Mouse (Mus musculus): ENCODE measurements around the gene Ptprcap.
A peak's percentile ranks its signal among the peaks of the same experiment; 100 is the strongest.
"Not testable (repeated sequence)": the region's sequence is repeated elsewhere in the genome, so short reads cannot be mapped to it uniquely, and the experiment has no call there.

Ptprcap gene

DNA sequence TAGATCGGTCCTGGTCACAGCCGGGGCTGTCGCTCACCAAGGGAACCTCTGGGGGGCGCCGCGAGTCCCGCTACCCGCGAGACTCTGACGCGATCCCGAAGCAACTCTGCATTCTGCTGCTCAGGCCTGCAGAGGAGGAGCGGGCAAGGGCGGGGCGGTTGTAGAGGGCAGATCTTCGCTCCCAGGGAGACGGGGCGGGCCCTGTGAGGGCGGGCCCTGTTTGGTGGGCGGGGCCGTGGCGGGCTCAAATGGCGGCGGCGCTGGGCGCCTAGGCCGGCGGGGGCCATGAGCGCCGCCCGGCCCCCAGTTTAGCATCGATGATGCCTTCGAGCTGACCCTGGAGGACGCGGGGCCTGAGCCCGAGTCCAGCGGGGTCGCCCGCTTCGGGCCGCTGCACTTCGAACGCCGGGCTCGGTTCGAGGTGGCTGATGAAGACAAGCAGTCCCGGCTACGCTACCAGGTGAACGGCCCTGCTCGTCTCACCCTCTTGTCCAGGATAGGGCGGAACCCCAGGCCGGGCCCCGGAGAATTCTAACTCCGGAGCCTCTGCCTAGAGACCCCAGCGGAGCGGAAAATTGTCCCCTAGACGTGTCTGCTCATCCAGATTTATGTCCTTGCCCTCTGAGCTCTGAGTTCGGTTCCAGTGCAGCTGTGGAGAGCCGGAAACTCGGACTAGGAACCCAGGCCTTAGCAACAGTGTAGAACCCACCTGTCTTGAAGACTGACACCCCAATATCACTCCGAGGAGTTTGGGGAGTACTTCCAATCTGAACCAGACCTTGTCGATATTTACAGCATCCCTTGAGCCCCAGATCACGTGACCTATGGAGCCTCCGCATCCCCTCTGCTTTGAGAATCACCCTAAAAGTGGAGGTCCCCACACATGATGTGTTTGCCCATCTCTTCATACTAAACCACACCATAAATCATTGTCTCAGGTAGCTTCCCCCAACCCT lies 27.4 kb upstream of the Ptprcap start, which contains the start of gene Aip:
TSS of gene Aip (minus strand) at position 118 of the 956 bp plus-strand sequence.
- peak; percentile 99 for DNase-seq (ENCODE audit: low spot score)

GRCm38 (mm10) chr19:4126759-4127495 lies 26.5 kb upstream of the Ptprcap start:
- peak; percentile 33 for DNase-seq (ENCODE audit: low spot score)

- DNase-seq (ENCODE audit: low spot score): no peak
These were observed 23.9 kb upstream of the Ptprcap start for GRCm38 (mm10) chr19:4129462-4129861.

DNA sequence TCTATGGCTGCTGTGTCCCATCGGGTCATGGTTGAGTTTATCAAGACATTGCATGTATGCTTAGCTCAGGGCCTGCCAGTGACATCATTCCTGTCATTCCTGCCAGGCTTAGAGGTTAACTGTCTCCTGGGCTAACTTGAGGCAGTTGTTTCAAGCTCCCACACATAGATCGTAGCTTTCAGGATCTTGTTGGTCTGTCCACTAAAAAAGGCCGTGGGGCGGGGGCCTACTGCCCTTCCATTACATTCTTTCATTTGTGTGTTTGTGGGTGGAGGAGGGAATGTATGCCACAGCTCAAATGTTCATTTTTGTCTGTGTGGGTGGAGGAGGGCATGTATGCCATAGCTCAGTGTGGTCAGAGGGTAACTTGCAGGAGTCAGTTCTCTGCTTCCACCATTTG lies 23.3 kb upstream of the Ptprcap start:
- DNase-seq (ENCODE audit: low spot score): no peak

DNA sequence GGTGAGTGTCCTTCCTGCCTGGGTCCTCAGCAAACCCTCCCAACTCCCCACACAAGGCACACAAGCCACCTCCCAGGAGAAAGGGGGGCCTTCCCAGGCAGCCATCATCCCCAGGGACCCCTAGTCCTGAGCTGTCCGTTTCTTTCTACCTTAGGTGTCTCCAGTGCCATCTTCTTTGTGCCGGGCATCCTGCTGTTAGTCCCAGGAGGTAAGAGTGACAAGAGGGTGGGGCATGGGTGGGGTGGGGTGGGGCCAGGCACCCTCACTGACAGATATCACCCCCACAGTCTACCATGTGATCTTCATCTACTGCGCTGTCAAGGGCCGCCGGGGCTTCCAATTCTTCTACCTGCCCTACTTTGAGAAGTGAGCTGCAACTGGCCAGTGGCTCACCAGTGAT lies 22.3 kb upstream of the Ptprcap start:
- no peak for DNase-seq (ENCODE audit: low spot score)

DNA sequence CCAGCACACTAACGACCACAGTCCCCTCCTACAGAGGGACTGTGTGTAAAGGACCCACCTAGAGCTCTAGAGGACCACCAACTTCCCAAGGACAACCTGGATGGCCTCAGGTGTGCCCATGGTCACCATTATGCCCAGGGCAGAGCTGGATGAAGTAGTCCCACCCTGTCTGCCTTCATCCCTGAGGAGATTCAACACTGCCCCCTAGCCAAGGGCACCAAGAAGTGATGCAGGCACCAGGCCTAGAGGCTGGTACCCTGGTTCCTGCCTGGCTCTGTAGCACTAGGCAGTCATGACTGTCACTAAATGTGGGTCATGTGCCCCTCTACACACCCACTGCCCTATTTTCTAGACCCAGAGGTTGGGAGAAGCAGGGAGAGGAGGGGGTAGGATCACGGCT lies 21.6 kb upstream of the Ptprcap start:
- DNase-seq (ENCODE audit: low spot score): no peak

- no peak for DNase-seq (ENCODE audit: low spot score)
These were observed 19.1 kb upstream of the Ptprcap start for GRCm38 (mm10) chr19:4134354-4134753.

DNA sequence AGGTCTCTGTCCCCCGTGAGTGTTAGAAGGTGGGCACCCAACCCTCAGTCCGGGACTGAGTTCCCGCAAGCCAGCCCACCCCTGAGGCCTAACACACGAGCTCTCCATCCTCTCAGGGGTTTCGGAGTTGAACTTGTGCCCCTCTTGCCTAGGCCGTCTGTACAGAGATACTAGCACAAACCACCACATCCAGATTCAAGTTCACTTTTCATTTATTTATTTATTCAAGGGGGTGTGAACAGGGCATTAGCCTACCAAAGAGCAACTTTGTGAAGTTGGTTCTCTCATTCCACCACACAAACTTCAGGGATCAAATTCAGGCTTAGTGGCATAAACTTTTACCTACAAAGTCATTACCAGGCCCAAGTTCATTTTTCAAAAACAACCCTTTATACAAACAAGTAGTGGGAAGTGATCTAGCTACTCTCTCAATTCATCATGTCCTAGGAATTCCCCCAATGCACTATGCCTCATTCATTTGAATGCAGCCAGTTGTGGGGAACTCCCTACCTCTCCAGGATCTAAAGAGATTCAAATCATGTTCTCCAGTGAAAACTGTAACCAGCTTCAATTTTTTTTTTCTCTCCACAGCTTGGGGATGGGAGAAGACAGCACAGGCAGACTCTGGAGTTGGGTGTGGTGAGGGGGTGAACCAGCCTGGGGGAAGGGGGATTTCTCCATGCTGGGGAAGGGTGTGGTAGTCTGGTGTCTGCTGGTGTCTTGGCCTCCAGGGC lies 18.0 kb upstream of the Ptprcap start:
- not testable (repeated sequence) for DNase-seq (ENCODE audit: low spot score)

- DNase-seq (ENCODE audit: low spot score): not testable (repeated sequence)
These were observed 17.4 kb upstream of the Ptprcap start for GRCm38 (mm10) chr19:4135963-4136345.

- DNase-seq (ENCODE audit: low spot score): no peak
These were observed 16.9 kb upstream of the Ptprcap start for GRCm38 (mm10) chr19:4136463-4136862.

DNA sequence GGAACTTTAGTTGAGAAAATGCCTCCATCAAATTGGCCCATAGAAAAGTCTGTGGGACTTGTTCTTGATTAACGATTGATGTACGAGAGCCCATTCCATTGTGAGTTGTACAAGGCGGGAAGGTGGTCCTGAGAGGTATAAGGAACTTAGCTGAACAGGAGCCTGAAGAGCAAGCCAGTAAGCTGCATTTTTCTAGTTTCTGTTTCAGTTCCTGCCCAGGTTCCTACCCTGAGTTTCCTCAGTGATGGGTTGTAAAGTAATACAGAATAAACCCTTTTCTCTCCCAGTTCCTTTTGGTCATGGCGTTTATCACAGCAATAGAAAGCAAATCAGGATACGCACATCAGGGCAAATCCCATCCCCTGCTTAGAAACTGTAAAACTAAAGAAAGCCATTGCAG lies 15.5 kb upstream of the Ptprcap start:
- DNase-seq (ENCODE audit: low spot score): no peak

DNA sequence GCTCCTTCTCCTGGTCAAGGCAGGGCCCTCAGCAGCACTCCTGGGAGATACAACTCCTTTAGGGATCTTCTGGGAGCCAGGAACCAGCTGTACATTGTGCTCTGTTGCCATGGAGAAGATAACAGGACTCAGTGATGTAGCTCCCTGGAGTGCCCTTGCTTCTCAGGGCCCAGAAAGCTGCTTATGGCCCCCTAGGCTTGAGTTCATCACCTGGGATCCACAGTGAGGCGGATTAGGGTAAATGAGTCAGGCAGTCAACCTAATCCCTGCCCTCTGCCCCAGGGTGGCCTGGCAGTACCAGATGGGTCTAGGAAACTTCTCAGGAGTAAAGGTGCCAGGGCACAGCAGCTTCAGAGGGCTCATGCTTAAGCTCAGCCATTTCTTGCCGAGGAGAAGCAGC lies 14.0 kb upstream of the Ptprcap start, which contains the start of gene Gpr152:
TSS of gene Gpr152 (plus strand) at position 342 of the 400 bp plus-strand sequence.
- DNase-seq (ENCODE audit: low spot score): no peak

- no peak for DNase-seq (ENCODE audit: low spot score)
These were observed 13.3 kb upstream of the Ptprcap start for GRCm38 (mm10) chr19:4140147-4140546.

- DNase-seq (ENCODE audit: low spot score): no peak
These were observed 10.8 kb upstream of the Ptprcap start for GRCm38 (mm10) chr19:4142416-4143173.

DNA sequence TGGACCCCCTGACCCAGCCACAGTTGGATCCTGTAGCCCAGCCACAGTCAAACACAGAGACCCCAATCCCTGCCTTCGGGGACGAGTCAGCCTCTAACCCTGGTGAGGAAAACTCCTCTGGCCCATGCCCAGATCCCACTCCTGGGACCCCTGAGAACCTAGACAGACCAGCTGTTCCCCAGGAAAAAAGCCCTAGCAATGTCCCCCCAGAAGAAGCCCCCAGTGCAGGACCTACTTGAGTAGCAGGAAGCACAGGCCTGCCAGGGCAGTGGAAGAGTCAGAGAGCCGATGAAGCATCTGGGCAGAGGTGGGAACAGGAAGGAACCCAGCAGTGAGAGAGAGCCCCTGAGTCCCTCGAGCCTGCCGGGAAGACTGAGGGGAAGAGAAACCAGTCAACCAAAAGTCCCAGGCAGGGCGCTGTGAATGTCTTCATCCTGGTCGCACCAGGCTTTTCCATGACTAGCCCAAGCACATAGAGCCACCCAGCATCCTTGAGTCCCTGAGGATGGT lies 9.6 kb upstream of the Ptprcap start, which contains the start of gene Cabp4:
TSS of gene Cabp4 (minus strand) at position 275 of the 510 bp plus-strand sequence.
- no peak for DNase-seq (ENCODE audit: low spot score)

DNA sequence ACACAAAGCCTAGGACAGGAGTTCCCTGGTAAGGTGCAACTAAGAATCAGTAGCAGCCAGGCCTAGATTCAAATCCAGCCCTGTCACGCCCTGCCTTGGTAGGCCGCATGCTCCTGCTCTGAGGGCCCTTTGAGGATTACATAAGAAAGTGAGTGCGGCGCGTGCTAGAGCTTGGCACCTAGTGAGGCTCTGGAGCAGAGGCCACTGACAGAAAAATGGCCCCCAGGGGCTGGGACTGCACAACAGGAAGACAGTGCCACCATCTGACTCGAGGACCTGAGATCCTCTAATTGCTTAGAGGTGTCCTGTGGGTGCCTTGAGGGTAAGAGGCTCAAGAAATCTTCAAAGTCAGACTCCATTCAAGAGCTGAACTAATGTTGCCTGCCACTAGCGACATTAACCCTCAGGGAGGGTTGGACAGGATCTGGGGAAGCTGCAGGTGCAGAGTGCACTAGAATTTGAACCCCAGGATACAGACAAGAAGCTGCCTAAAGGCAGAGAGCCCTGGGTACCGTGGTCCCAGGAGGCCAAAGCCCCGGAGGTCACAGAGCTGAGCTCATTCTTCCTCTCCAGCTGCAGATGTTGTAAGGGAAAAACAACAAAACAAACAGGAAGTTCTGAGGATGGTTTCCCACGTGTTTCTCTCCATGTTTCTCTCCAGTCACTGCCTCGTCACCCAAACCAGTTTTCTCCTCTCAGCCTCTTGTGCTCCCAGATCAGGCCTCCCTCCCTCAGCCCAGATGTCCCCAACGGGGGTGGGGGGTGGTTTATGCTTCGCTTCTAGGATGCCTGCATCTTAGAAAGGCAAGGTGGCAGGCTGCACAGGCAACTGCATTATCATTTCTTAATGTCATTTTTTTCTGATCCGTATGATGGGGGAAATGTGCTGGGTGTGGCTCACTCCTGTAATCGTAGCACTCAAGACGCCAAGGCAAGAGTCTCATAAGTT lies 8.6 kb upstream of the Ptprcap start:
- no peak for DNase-seq (ENCODE audit: low spot score)

DNA sequence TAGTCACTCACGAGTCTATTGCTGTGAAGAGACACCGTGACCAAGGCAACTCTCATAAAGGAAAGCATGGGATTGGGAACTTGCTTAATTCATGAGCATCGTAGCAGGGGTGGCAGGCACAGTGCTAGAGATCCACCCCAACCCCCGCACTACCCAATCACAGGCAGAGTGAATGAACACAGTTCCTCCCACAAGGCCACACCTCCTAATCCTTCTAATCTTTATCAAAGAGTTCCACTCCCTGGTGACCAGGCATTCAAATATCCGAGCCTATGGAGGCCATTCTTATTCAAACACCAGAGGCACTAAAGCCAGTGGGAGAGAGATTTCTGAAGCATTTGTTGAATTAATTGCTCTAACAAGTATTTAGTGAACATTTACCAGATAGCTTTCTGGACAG lies 7.5 kb upstream of the Ptprcap start:
- DNase-seq (ENCODE audit: low spot score): no peak

- DNase-seq (ENCODE audit: low spot score): no peak
These were observed 6.9 kb upstream of the Ptprcap start for GRCm38 (mm10) chr19:4146366-4147021.

- no peak for DNase-seq (ENCODE audit: low spot score)
These were observed 6.4 kb upstream of the Ptprcap start for GRCm38 (mm10) chr19:4147022-4147405.
